Mouse (Mus musculus): ENCODE measurements around the gene Fyn. TPM values are rescaled to one million over a fixed set of nuclear protein-coding genes. Genes with fewer than 3 reads are reported as not detected.
A peak's percentile ranks its signal among the peaks of the same experiment; 100 is the strongest.

The Fyn gene
- polyA plus RNA-seq, 1 experiment from 2014 or later: 20.8 TPM

GRCm38 (mm10) chr10:39532823-39533222 lies 164.2 kb downstream of the Fyn start:
- DNase-seq (ENCODE audit: low spot score): no peak
- Histone ChIP-seq H3K27ac (no peak overlapping the region), H3K4me1 (peaks cover 35% of the 10 kb centered on the region), H3K9me3 (no peaks in the 10 kb centered on the region), H3K27me3 (ENCODE audit: insufficient read depth, poor library complexity, severe bottlenecking) (no peaks in the 10 kb centered on the region), H3K36me3 (peaks cover 19% of the 10 kb centered on the region), H3K4me3 (no peak overlapping the region)
- WGBS: 49% methylated on average over 7 of the region's 7 CpGs

GRCm38 (mm10) chr10:39534324-39535026 lies 165.8 kb downstream of the Fyn start:
- Histone ChIP-seq H3K27me3 (ENCODE audit: insufficient read depth, poor library complexity, severe bottlenecking) (no peaks in the 10 kb centered on the region), H3K36me3 (peaks cover 16% of the 10 kb centered on the region), H3K4me3 (no peak overlapping the region), H3K4me1 (peaks cover 35% of the 10 kb centered on the region), H3K27ac (peak overlapping the region; percentile 65), H3K9me3 (no peaks in the 10 kb centered on the region)
- DNase-seq (ENCODE audit: low spot score): no peak
- WGBS: 54% methylated on average over 9 of the region's 9 CpGs

GRCm38 (mm10) chr10:39535347-39535746 lies 166.7 kb downstream of the Fyn start:
- no peak for DNase-seq (ENCODE audit: low spot score)
- H3K36me3 ChIP-seq: peaks cover 16% of the 10 kb centered on the region; the same call in 1 of the 2 replicates
- no peaks in the 10 kb centered on the region for H3K27me3 ChIP-seq (ENCODE audit: insufficient read depth, poor library complexity, severe bottlenecking)
- no peak overlapping the region; the same call in 1 of the 2 replicates for H3K27ac ChIP-seq
- no peaks in the 10 kb centered on the region for H3K9me3 ChIP-seq
- H3K4me3 ChIP-seq: no peak overlapping the region
- peaks cover 44% of the 10 kb centered on the region for H3K4me1 ChIP-seq
- 78% methylated on average over 3 of the region's 3 CpGs for WGBS

- Histone ChIP-seq H3K4me3 (no peak overlapping the region), H3K9me3 (no peaks in the 10 kb centered on the region), H3K27me3 (ENCODE audit: insufficient read depth, poor library complexity, severe bottlenecking) (no peaks in the 10 kb centered on the region), H3K27ac (no peak overlapping the region), H3K4me1 (peaks cover 49% of the 10 kb centered on the region), H3K36me3 (peaks cover 16% of the 10 kb centered on the region; the same call in 1 of the 2 replicates)
- WGBS: 94% methylated on average over 11 of the region's 11 CpGs
- DNase-seq (ENCODE audit: low spot score): no peak
These were observed 167.6 kb downstream of the Fyn start for GRCm38 (mm10) chr10:39536258-39536657.

- whole genome bisulfite sequencing: 56% methylated on average over 9 of the region's 9 CpGs
- H3K27ac ChIP-seq: 0 out of 2 replicates have a peak overlapping the region, but pooled peaks have one; percentile 2
- H3K4me1 ChIP-seq: peaks cover 49% of the 10 kb centered on the region
- H3K4me3 ChIP-seq: no peak overlapping the region
- no peaks in the 10 kb centered on the region for H3K27me3 ChIP-seq (ENCODE audit: insufficient read depth, poor library complexity, severe bottlenecking)
- DNase-seq (ENCODE audit: low spot score): no peak
- H3K9me3 ChIP-seq: no peaks in the 10 kb centered on the region
- H3K36me3 ChIP-seq: peaks cover 21% of the 10 kb centered on the region
These were observed 171.5 kb downstream of the Fyn start for GRCm38 (mm10) chr10:39540012-39540647.

- peaks cover 21% of the 10 kb centered on the region for H3K36me3 ChIP-seq
- H3K27me3 ChIP-seq (ENCODE audit: insufficient read depth, poor library complexity, severe bottlenecking): no peaks in the 10 kb centered on the region
- DNase-seq (ENCODE audit: low spot score): no peak
- no peak overlapping the region for H3K4me3 ChIP-seq
- peak overlapping the region; percentile 77 for H3K27ac ChIP-seq
- peaks cover 41% of the 10 kb centered on the region for H3K4me1 ChIP-seq
- WGBS: 52% methylated on average over 7 of the region's 7 CpGs
- no peaks in the 10 kb centered on the region for H3K9me3 ChIP-seq
These were observed 172.3 kb downstream of the Fyn start for GRCm38 (mm10) chr10:39540995-39541394.

- H3K27ac ChIP-seq: peak overlapping the region; percentile 77
These were observed 172.8 kb downstream of the Fyn start for GRCm38 (mm10) chr10:39541451-39541874.

GRCm38 (mm10) chr10:39541951-39542521 lies 173.4 kb downstream of the Fyn start:
- H3K4me3 ChIP-seq: no peak overlapping the region
- WGBS: 54% methylated on average over 7 of the region's 7 CpGs
- peak overlapping the region; percentile 52; the same call in 1 of the 2 replicates for H3K27ac ChIP-seq
- H3K27me3 ChIP-seq (ENCODE audit: insufficient read depth, poor library complexity, severe bottlenecking): no peaks in the 10 kb centered on the region
- H3K36me3 ChIP-seq: peaks cover 17% of the 10 kb centered on the region; the same call in 1 of the 2 replicates
- no peak for DNase-seq (ENCODE audit: low spot score)
- H3K9me3 ChIP-seq: no peaks in the 10 kb centered on the region
- peaks cover 38% of the 10 kb centered on the region for H3K4me1 ChIP-seq

More at GRCm38 (mm10) chr10:39541451-39541874, 172.8 kb downstream of the Fyn start:
- 48% methylated on average over 6 of the region's 6 CpGs for WGBS
- Histone ChIP-seq H3K9me3 (no peaks in the 10 kb centered on the region), H3K4me3 (no peak overlapping the region), H3K4me1 (peaks cover 38% of the 10 kb centered on the region), H3K27me3 (ENCODE audit: insufficient read depth, poor library complexity, severe bottlenecking) (no peaks in the 10 kb centered on the region), H3K36me3 (peaks cover 17% of the 10 kb centered on the region; the same call in 1 of the 2 replicates)
- no peak for DNase-seq (ENCODE audit: low spot score)

GRCm38 (mm10) chr10:39542535-39543257 lies 174.0 kb downstream of the Fyn start:
- H3K27ac ChIP-seq: 0 out of 2 replicates have a peak overlapping the region, but pooled peaks have one; percentile 52

GRCm38 (mm10) chr10:39543258-39543770 lies 174.7 kb downstream of the Fyn start:
- Histone ChIP-seq H3K27me3 (ENCODE audit: insufficient read depth, poor library complexity, severe bottlenecking) (no peaks in the 10 kb centered on the region), H3K27ac (peak overlapping the region; percentile 23; the same call in 1 of the 2 replicates), H3K9me3 (no peaks in the 10 kb centered on the region), H3K36me3 (peaks cover 18% of the 10 kb centered on the region; the same call in 1 of the 2 replicates), H3K4me3 (0 out of 2 replicates have a peak overlapping the region, but pooled peaks have one; percentile 12), H3K4me1 (peaks cover 38% of the 10 kb centered on the region)
- no peak for DNase-seq (ENCODE audit: low spot score)
- 62% methylated on average over 5 of the region's 5 CpGs for WGBS

More at GRCm38 (mm10) chr10:39542535-39543257, 174.0 kb downstream of the Fyn start:
- no peaks in the 10 kb centered on the region for H3K27me3 ChIP-seq (ENCODE audit: insufficient read depth, poor library complexity, severe bottlenecking)
- DNase-seq (ENCODE audit: low spot score): no peak
- no peaks in the 10 kb centered on the region for H3K9me3 ChIP-seq
- H3K4me1 ChIP-seq: peaks cover 38% of the 10 kb centered on the region
- H3K36me3 ChIP-seq: peaks cover 20% of the 10 kb centered on the region; the same call in 1 of the 2 replicates
- no peak overlapping the region for H3K4me3 ChIP-seq
- WGBS: 78% methylated on average over 15 of the region's 15 CpGs

GRCm38 (mm10) chr10:39547369-39548074 lies 178.9 kb downstream of the Fyn start:
- H3K27ac ChIP-seq: no peak overlapping the region

More at GRCm38 (mm10) chr10:39547369-39548074, 178.9 kb downstream of the Fyn start:
- WGBS: 76% methylated on average over 3 of the region's 3 CpGs
- no peaks in the 10 kb centered on the region for H3K9me3 ChIP-seq
- H3K4me1 ChIP-seq: peaks cover 29% of the 10 kb centered on the region
- no peaks in the 10 kb centered on the region for H3K27me3 ChIP-seq (ENCODE audit: insufficient read depth, poor library complexity, severe bottlenecking)
- no peak for DNase-seq (ENCODE audit: low spot score)
- H3K36me3 ChIP-seq: peaks cover 19% of the 10 kb centered on the region; the same call in 1 of the 2 replicates
- H3K4me3 ChIP-seq: no peak overlapping the region
